Mouse (Mus musculus) ES-Bruce4 (cell line): ENCODE data around the gene 3110021N24Rik. TPM values are rescaled to one million over a fixed set of nuclear protein-coding genes. Genes with fewer than 3 reads are reported as not detected.

Source experiments
- H3K27ac ChIP-seq: 2 replicates; pipeline ENCODE4 v1.5.1; 2012; ENCODE audit warnings: low read length, inconsistent platforms; ENCODE audit not compliant: insufficient read depth
- H3K27me3 ChIP-seq: 2 replicates; pipeline ENCODE4 v1.6.1; 2012; ENCODE audit warnings: mild to moderate bottlenecking, low read length, inconsistent platforms; ENCODE audit not compliant: control insufficient read depth, poor library complexity, insufficient read depth, severe bottlenecking
- H3K36me3 ChIP-seq: 2 replicates; pipeline ENCODE4 v1.6.1; 2012; ENCODE audit warnings: inconsistent platforms, mild to moderate bottlenecking, low read length, moderate library complexity; ENCODE audit not compliant: control insufficient read depth, poor library complexity, insufficient read depth, severe bottlenecking
- H3K4me1 ChIP-seq: one replicate; pipeline ENCODE4 v1.8.1; 2011; ENCODE audit warnings: low read length; ENCODE audit not compliant: control insufficient read depth, insufficient read depth
- H3K4me3 ChIP-seq: 2 replicates; pipeline ENCODE4 v1.5.1; 2011; ENCODE audit warnings: low read depth, mild to moderate bottlenecking, low read length
- H3K9ac ChIP-seq: 2 replicates; pipeline ENCODE4 v1.6.1; 2012; ENCODE audit warnings: low read depth, mild to moderate bottlenecking, inconsistent platforms; ENCODE audit not compliant: poor library complexity, severe bottlenecking
- H3K9me3 ChIP-seq: replicated peaks from 2 replicates; pipeline ENCODE4 v1.6.1; 2012; ENCODE audit warnings: mild to moderate bottlenecking, low read length, inconsistent platforms; ENCODE audit not compliant: control insufficient read depth, poor library complexity, insufficient read depth, severe bottlenecking
- CTCF ChIP-seq: IDR thresholded peaks from one replicate; pipeline ENCODE4 v1.8.1; 2011; ENCODE audit warnings: low read depth, low read length
- EP300 ChIP-seq: IDR thresholded peaks from 2 replicates; pipeline ENCODE4 v1.6.1; 2011; ENCODE audit warnings: low read depth, low read length; ENCODE audit not compliant: insufficient read depth
- POLR2A ChIP-seq: IDR thresholded peaks from one replicate; pipeline ENCODE4 v1.8.1; 2011; ENCODE audit warnings: low read length; ENCODE audit not compliant: insufficient read depth
- polyA plus RNA-seq: library from polyadenylated mRNA; stranded (reverse); fragments of >200 nt; gene quantifications from 2 replicates; pipeline ENCODE4 v1.2.4, GENCODE M21; 2011; ENCODE audit warnings: low read depth; ENCODE audit not compliant: missing spikeins, insufficient read depth, insufficient read length

Gene 3110021N24Rik
- polyA plus RNA-seq, 1 experiment: not detected

GRCm38 (mm10) chr4:108768527-108768926 lies 49.1 kb downstream of the 3110021N24Rik start:
- H3K9ac ChIP-seq: no peak overlapping the region
- no peaks in the 10 kb centered on the region for H3K9me3 ChIP-seq
- no peak overlapping the region for H3K27ac ChIP-seq
- no peak overlapping the region for H3K4me3 ChIP-seq
- H3K36me3 ChIP-seq: no peaks in the 10 kb centered on the region
- H3K4me1 ChIP-seq: no peaks in the 10 kb centered on the region
- TF ChIP-seq POLR2A (no peak), EP300 (no peak), CTCF (no peak)
- H3K27me3 ChIP-seq: no peaks in the 10 kb centered on the region

GRCm38 (mm10) chr4:108779763-108780056 lies 60.3 kb downstream of the 3110021N24Rik start:
- H3K27ac ChIP-seq: no peak overlapping the region
- no peaks in the 10 kb centered on the region for H3K4me1 ChIP-seq
- H3K9ac ChIP-seq: peak overlapping the region; percentile 93
- no peaks in the 10 kb centered on the region; the same call in 1 of the 2 replicates for H3K27me3 ChIP-seq
- H3K9me3 ChIP-seq: no peaks in the 10 kb centered on the region
- H3K4me3 ChIP-seq: peak overlapping the region; percentile 80
- no peak for TF ChIP-seq EP300
- TF ChIP-seq CTCF: no peak
- TF ChIP-seq POLR2A: no peak
- no peaks in the 10 kb centered on the region for H3K36me3 ChIP-seq

- H3K27ac ChIP-seq: no peak within 1 kb of the TSS
- peak within 1 kb of the TSS; percentile 80 for H3K4me3 ChIP-seq
- H3K9ac ChIP-seq: peak within 1 kb of the TSS; percentile 93
- TF ChIP-seq CTCF (peak; percentile 20), POLR2A (no peak), EP300 (no peak)
- no peaks in the 10 kb centered on the region for H3K36me3 ChIP-seq
- no peaks in the 10 kb centered on the region for H3K9me3 ChIP-seq
- no peaks in the 10 kb centered on the region; the same call in 1 of the 2 replicates for H3K27me3 ChIP-seq
- H3K4me1 ChIP-seq: no peaks in the 10 kb centered on the region
Observed at GRCm38 (mm10) chr4:108780057-108780863, 60.8 kb downstream of the 3110021N24Rik start, which contains the start of gene Zfyve9. Gene Zfyve9, minus strand, starts transcription at chr4:108780798.

- H3K27me3 ChIP-seq: no peaks in the 10 kb centered on the region; the same call in 1 of the 2 replicates
- no peaks in the 10 kb centered on the region for H3K36me3 ChIP-seq
- no peaks in the 10 kb centered on the region for H3K9me3 ChIP-seq
- H3K27ac ChIP-seq: no peak overlapping the region
- peak overlapping the region; percentile 93 for H3K9ac ChIP-seq
- no peaks in the 10 kb centered on the region for H3K4me1 ChIP-seq
- peak overlapping the region; percentile 80 for H3K4me3 ChIP-seq
- TF ChIP-seq CTCF (no peak), POLR2A (no peak), EP300 (no peak)
Observed at GRCm38 (mm10) chr4:108780864-108781205, 61.4 kb downstream of the 3110021N24Rik start.

- Histone ChIP-seq H3K9ac (no peak overlapping the region), H3K4me3 (no peak overlapping the region)
- TF ChIP-seq EP300: no peak
- no peak for TF ChIP-seq CTCF
- TF ChIP-seq POLR2A: no peak
Observed at GRCm38 (mm10) chr4:108781596-108781995, 62.1 kb downstream of the 3110021N24Rik start.

GRCm38 (mm10) chr4:108782421-108783085 lies 63.1 kb downstream of the 3110021N24Rik start:
- TF ChIP-seq POLR2A (no peak), CTCF (no peak), EP300 (no peak)
- Histone ChIP-seq H3K36me3 (no peaks in the 10 kb centered on the region), H3K27ac (no peak overlapping the region), H3K4me3 (no peak overlapping the region), H3K9ac (no peak overlapping the region), H3K27me3 (no peaks in the 10 kb centered on the region; the same call in 1 of the 2 replicates), H3K4me1 (no peaks in the 10 kb centered on the region), H3K9me3 (no peaks in the 10 kb centered on the region)

More at GRCm38 (mm10) chr4:108781596-108781995, 62.1 kb downstream of the 3110021N24Rik start:
- Histone ChIP-seq H3K36me3 (no peaks in the 10 kb centered on the region), H3K27me3 (no peaks in the 10 kb centered on the region; the same call in 1 of the 2 replicates), H3K27ac (no peak overlapping the region), H3K4me1 (no peaks in the 10 kb centered on the region), H3K9me3 (no peaks in the 10 kb centered on the region)
